Mouse (Mus musculus) forebrain, embryonic 11.5 days (tissue): ENCODE measurements around the gene Acta1. TPM values are rescaled to one million over a fixed set of nuclear protein-coding genes. Genes with fewer than 3 reads are reported as not detected.
A peak's percentile ranks its signal among the peaks of the same experiment; 100 is the strongest.

Experiments
- ATAC-seq: fragments of 200-750 bp; cut with Nextera tagmentation; replicated peaks from 2 replicates; pipeline ENCODE4 v1.8.0; 2017; ENCODE audit warnings: moderate TSS enrichment; ENCODE audit not compliant: low FRiP score
- DNase-seq: peaks from one replicate; pipeline ENCODE4 v3.0.0-alpha.2; 2017; ENCODE audit warnings: low spot score
- H3K27ac ChIP-seq: fragments of 300-500 bp; sonication (generic); 2 replicates; pipeline ENCODE4 v1.5.1; 2014; ENCODE audit warnings: low read depth, low read length
- H3K27me3 ChIP-seq: fragments of 300-500 bp; sonication (generic); 2 replicates; pipeline ENCODE4 v1.6.1; 2014; ENCODE audit warnings: mild to moderate bottlenecking, low read length, mixed read lengths; ENCODE audit not compliant: control insufficient read depth, insufficient read depth
- H3K36me3 ChIP-seq: fragments of 300-500 bp; sonication (generic); 2 replicates; pipeline ENCODE4 v1.6.1; 2014; ENCODE audit warnings: mild to moderate bottlenecking, low read length, moderate library complexity, mixed read lengths; ENCODE audit not compliant: control insufficient read depth, insufficient read depth
- H3K4me1 ChIP-seq: fragments of 300-500 bp; sonication (generic); replicated peaks from 2 replicates; pipeline ENCODE4 v1.6.1; 2014; ENCODE audit warnings: low read length, mixed read lengths; ENCODE audit not compliant: control insufficient read depth, insufficient read depth
- H3K4me2 ChIP-seq: fragments of 300-500 bp; sonication (generic); 2 replicates; pipeline ENCODE4 v1.6.1; 2014; ENCODE audit warnings: low read depth, mild to moderate bottlenecking, low read length, moderate library complexity, mixed read lengths; ENCODE audit not compliant: severe bottlenecking
- H3K4me3 ChIP-seq: fragments of 300-500 bp; sonication (generic); 2 replicates; pipeline ENCODE4 v1.5.1; 2014; ENCODE audit warnings: low read depth, low read length
- H3K9ac ChIP-seq: fragments of 300-500 bp; sonication (generic); 2 replicates; pipeline ENCODE4 v1.6.1; 2014; ENCODE audit warnings: low read length
- H3K9me3 ChIP-seq: fragments of 300-500 bp; sonication (generic); 2 replicates; pipeline ENCODE4 v1.6.1; 2016; ENCODE audit warnings: low read length, mixed read lengths; ENCODE audit not compliant: control insufficient read depth
- WGBS: fragments of 180-500 bp; shearing (Covaris S2); extraction: QIAGEN DNeasy Blood & Tissue Kit; methylation state at CpG from one replicate; pipeline ENCODE4 v1.1.7; 2014; 5-methylcytosine and 5-hydroxymethylcytosine counted together
- polyA plus RNA-seq: library from polyadenylated mRNA; unstranded; fragments of >200 nt; fragmentation: Nextera tagmentation; extraction: Ambion mirVana; gene quantifications from 2 replicates; pipeline ENCODE4 v1.2.1, GENCODE M21; 2014

Gene Acta1
- polyA plus RNA-seq, 1 experiment from 2014 or later, result 0.68 TPM

- Histone ChIP-seq H3K36me3 (no peaks in the 10 kb centered on the region), H3K4me3 (peak overlapping the region; percentile 67), H3K4me2 (peak overlapping the region; percentile 64), H3K9me3 (no peaks in the 10 kb centered on the region; the same call in 1 of the 2 replicates), H3K27me3 (peaks cover 5% of the 10 kb centered on the region; the same call in 1 of the 2 replicates), H3K27ac (0 out of 2 replicates have a peak overlapping the region, but pooled peaks have one; percentile 1), H3K4me1 (peaks cover 8% of the 10 kb centered on the region; the same call in 1 of the 2 replicates), H3K9ac (peak overlapping the region; percentile 61)
- DNase-seq (peak; percentile 97), ATAC-seq (peak; percentile 94)
- under 1% methylated on average over 77 of the region's 79 CpGs for WGBS
Measured at GRCm38 (mm10) chr8:123858941-123859647, 35.5 kb downstream of the Acta1 start.

GRCm38 (mm10) chr8:123858574-123858940 is 36.0 kb downstream of the Acta1 start:
- Histone ChIP-seq H3K4me2 (peak overlapping the region; percentile 64), H3K36me3 (no peaks in the 10 kb centered on the region), H3K9me3 (no peaks in the 10 kb centered on the region; the same call in 1 of the 2 replicates), H3K4me3 (peak overlapping the region; percentile 67), H3K27ac (no peak overlapping the region), H3K9ac (peak overlapping the region; percentile 61), H3K4me1 (peaks cover 6% of the 10 kb centered on the region; the same call in 1 of the 2 replicates), H3K27me3 (peaks cover 5% of the 10 kb centered on the region; the same call in 1 of the 2 replicates)
- 0% methylated on average over 17 of the region's 17 CpGs for WGBS
- ATAC-seq (peak; percentile 45), DNase-seq (peak; percentile 60)

GRCm38 (mm10) chr8:123857361-123857760 is 37.2 kb downstream of the Acta1 start:
- Histone ChIP-seq H3K27ac (no peak overlapping the region), H3K4me2 (no peak overlapping the region), H3K9me3 (no peaks in the 10 kb centered on the region; the same call in 1 of the 2 replicates), H3K27me3 (peaks cover 5% of the 10 kb centered on the region; the same call in 1 of the 2 replicates), H3K4me3 (no peak overlapping the region), H3K36me3 (no peaks in the 10 kb centered on the region), H3K9ac (no peak overlapping the region), H3K4me1 (peaks cover 6% of the 10 kb centered on the region; the same call in 1 of the 2 replicates)
- DNase-seq (no peak), ATAC-seq (no peak)
- WGBS, result 77% methylated on average over 3 of the region's 3 CpGs

GRCm38 (mm10) chr8:123854733-123855475 is 39.6 kb downstream of the Acta1 start:
- Histone ChIP-seq H3K36me3 (no peaks in the 10 kb centered on the region), H3K27ac (no peak overlapping the region), H3K9ac (no peak overlapping the region), H3K4me3 (no peak overlapping the region), H3K4me1 (peaks cover 6% of the 10 kb centered on the region; the same call in 1 of the 2 replicates), H3K27me3 (no peaks in the 10 kb centered on the region), H3K9me3 (no peaks in the 10 kb centered on the region; the same call in 1 of the 2 replicates), H3K4me2 (no peak overlapping the region)
- ATAC-seq (no peak), DNase-seq (no peak)
- 75% methylated on average over 9 of the region's 9 CpGs for WGBS

- Histone ChIP-seq H3K27me3 (no peaks in the 10 kb centered on the region), H3K4me3 (no peak overlapping the region), H3K4me2 (no peak overlapping the region), H3K4me1 (peaks cover 6% of the 10 kb centered on the region; the same call in 1 of the 2 replicates), H3K9me3 (no peaks in the 10 kb centered on the region; the same call in 1 of the 2 replicates), H3K27ac (no peak overlapping the region), H3K9ac (no peak overlapping the region), H3K36me3 (no peaks in the 10 kb centered on the region)
- DNase-seq (no peak), ATAC-seq (no peak)
- WGBS, result 85% methylated on average over 1 of the region's 1 CpGs
Measured at GRCm38 (mm10) chr8:123854252-123854651, 40.3 kb downstream of the Acta1 start.

- ATAC-seq (no peak), DNase-seq (no peak)
- H3K9ac ChIP-seq, result no peak overlapping the region
- H3K4me3 ChIP-seq, result no peak overlapping the region
- no peaks in the 10 kb centered on the region for H3K36me3 ChIP-seq
- H3K27ac ChIP-seq, result no peak overlapping the region
- H3K27me3 ChIP-seq, result no peaks in the 10 kb centered on the region
- no peaks in the 10 kb centered on the region; the same call in 1 of the 2 replicates for H3K9me3 ChIP-seq
- 78% methylated on average over 5 of the region's 5 CpGs for WGBS
- no peak overlapping the region for H3K4me2 ChIP-seq
- H3K4me1 ChIP-seq, result no peaks in the 10 kb centered on the region
Measured at GRCm38 (mm10) chr8:123851590-123851989, 43.0 kb downstream of the Acta1 start.

- Histone ChIP-seq H3K4me2 (no peak overlapping the region), H3K9ac (no peak overlapping the region), H3K27me3 (no peaks in the 10 kb centered on the region), H3K4me1 (no peaks in the 10 kb centered on the region), H3K4me3 (no peak overlapping the region), H3K27ac (no peak overlapping the region), H3K36me3 (no peaks in the 10 kb centered on the region), H3K9me3 (no peaks in the 10 kb centered on the region)
- no peak for ATAC-seq
- DNase-seq, result no peak
- 83% methylated on average over 4 of the region's 4 CpGs for WGBS
Measured at GRCm38 (mm10) chr8:123849352-123849751, 45.2 kb downstream of the Acta1 start.

- Histone ChIP-seq H3K36me3 (no peaks in the 10 kb centered on the region; the same call in 1 of the 2 replicates), H3K4me2 (no peak overlapping the region), H3K9me3 (no peaks in the 10 kb centered on the region), H3K4me1 (no peaks in the 10 kb centered on the region), H3K9ac (no peak overlapping the region), H3K27ac (no peak overlapping the region), H3K27me3 (no peaks in the 10 kb centered on the region), H3K4me3 (no peak overlapping the region)
- DNase-seq (no peak), ATAC-seq (no peak)
- 83% methylated on average over 3 of the region's 3 CpGs for WGBS
Measured at GRCm38 (mm10) chr8:123847546-123847945, 47.0 kb downstream of the Acta1 start.
